Mouse (Mus musculus) forebrain, embryonic 10.5 days (tissue): ENCODE measurements around the gene Camkk1. TPM values are rescaled to one million over a fixed set of nuclear protein-coding genes. Genes with fewer than 3 reads are reported as not detected.
A peak's percentile ranks its signal among the peaks of the same experiment; 100 is the strongest.

Experiments
- DNase-seq: peaks from one replicate; pipeline ENCODE4 v3.0.0-alpha.2; 2017; ENCODE audit warnings: low spot score; ENCODE audit errors: extremely low spot score
- H3K27ac ChIP-seq: fragments of 300-500 bp; sonication (generic); 2 replicates; pipeline ENCODE4 v1.5.1; 2016; ENCODE audit warnings: mild to moderate bottlenecking
- H3K27me3 ChIP-seq: fragments of 300-500 bp; sonication (generic); 2 replicates; pipeline ENCODE4 v1.6.1; 2016; ENCODE audit warnings: mild to moderate bottlenecking; ENCODE audit not compliant: poor library complexity, severe bottlenecking
- H3K36me3 ChIP-seq: fragments of 300-500 bp; sonication (generic); replicated peaks from 2 replicates; pipeline ENCODE4 v1.6.1; 2016; ENCODE audit warnings: mild to moderate bottlenecking, moderate library complexity
- H3K4me1 ChIP-seq: fragments of 300-500 bp; sonication (generic); 2 replicates; pipeline ENCODE4 v1.6.1; 2016
- H3K4me3 ChIP-seq: fragments of 300-500 bp; sonication (generic); 2 replicates; pipeline ENCODE4 v1.5.1; 2016; ENCODE audit warnings: mild to moderate bottlenecking, moderate library complexity
- H3K9me3 ChIP-seq: fragments of 300-500 bp; sonication (generic); 2 replicates; pipeline ENCODE4 v1.6.1; 2016; ENCODE audit warnings: mild to moderate bottlenecking, moderate library complexity
- WGBS: fragments of 180-500 bp; shearing (Covaris S2); methylation state at CpG from one replicate; pipeline ENCODE4 v1.1.7; 2016; 5-methylcytosine and 5-hydroxymethylcytosine counted together
- polyA plus RNA-seq: library from polyadenylated mRNA; unstranded; fragments of >200 nt; fragmentation: Nextera tagmentation; extraction: Ambion mirVana; gene quantifications from 2 replicates; pipeline ENCODE4 v1.2.1, GENCODE M21; 2016

The Camkk1 gene
- polyA plus RNA-seq, 1 experiment from 2014 or later: 4.6 TPM

- Histone ChIP-seq H3K4me1 (no peaks in the 10 kb centered on the region), H3K4me3 (no peak overlapping the region), H3K9me3 (no peaks in the 10 kb centered on the region), H3K27ac (no peak overlapping the region), H3K27me3 (no peaks in the 10 kb centered on the region), H3K36me3 (peaks cover 94% of the 10 kb centered on the region)
- no peak for DNase-seq
- WGBS: 87% methylated on average over 3 of the region's 3 CpGs
Measured at GRCm38 (mm10) chr11:73080306-73080705, 61.5 kb downstream of the Camkk1 start.

DNA sequence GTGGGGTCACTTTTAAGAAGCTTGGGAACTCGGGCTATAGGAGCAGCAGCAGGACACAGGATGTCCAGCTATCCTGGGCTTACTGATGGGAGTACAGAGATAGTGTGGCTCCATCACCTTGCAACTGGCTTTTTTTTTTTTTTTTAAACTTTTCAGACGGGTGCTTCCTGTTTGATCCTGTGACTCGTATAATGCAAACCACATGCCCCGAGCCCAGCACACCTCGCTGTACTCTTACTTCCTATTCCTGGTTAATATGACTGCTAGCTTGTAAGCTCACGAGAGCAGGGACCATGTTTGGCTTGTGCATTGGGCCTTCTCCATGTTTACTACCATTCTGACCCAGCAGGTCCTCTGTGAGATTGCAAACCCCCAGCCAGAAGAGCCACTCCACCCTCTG is 65.5 kb downstream of the Camkk1 start:
- peaks cover 62% of the 10 kb centered on the region for H3K36me3 ChIP-seq
- no peak overlapping the region for H3K4me3 ChIP-seq
- no peaks in the 10 kb centered on the region for H3K27me3 ChIP-seq
- H3K4me1 ChIP-seq: peaks cover 12% of the 10 kb centered on the region
- WGBS: 72% methylated on average over 6 of the region's 6 CpGs
- H3K27ac ChIP-seq: no peak overlapping the region
- DNase-seq: no peak
- no peaks in the 10 kb centered on the region for H3K9me3 ChIP-seq

- Histone ChIP-seq H3K27ac (no peak overlapping the region), H3K36me3 (peaks cover 57% of the 10 kb centered on the region), H3K4me1 (peaks cover 12% of the 10 kb centered on the region), H3K27me3 (no peaks in the 10 kb centered on the region), H3K9me3 (no peaks in the 10 kb centered on the region), H3K4me3 (no peak overlapping the region)
- 92% methylated on average over 10 of the region's 10 CpGs for WGBS
- no peak for DNase-seq
Measured at GRCm38 (mm10) chr11:73084804-73085231, 66.0 kb downstream of the Camkk1 start.

- H3K4me3 ChIP-seq: no peak overlapping the region
- no peak for DNase-seq
- H3K27me3 ChIP-seq: no peaks in the 10 kb centered on the region
- H3K9me3 ChIP-seq: no peaks in the 10 kb centered on the region
- H3K4me1 ChIP-seq: peaks cover 12% of the 10 kb centered on the region
- peaks cover 51% of the 10 kb centered on the region for H3K36me3 ChIP-seq
- no peak overlapping the region for H3K27ac ChIP-seq
- WGBS: 82% methylated on average over 7 of the region's 7 CpGs
Measured at GRCm38 (mm10) chr11:73085391-73085790, 66.6 kb downstream of the Camkk1 start.

- H3K27me3 ChIP-seq: no peaks in the 10 kb centered on the region
- 71% methylated on average over 6 of the region's 6 CpGs for WGBS
- no peak overlapping the region for H3K4me3 ChIP-seq
- H3K4me1 ChIP-seq: peaks cover 12% of the 10 kb centered on the region
- H3K36me3 ChIP-seq: peaks cover 27% of the 10 kb centered on the region
- DNase-seq: no peak
- no peaks in the 10 kb centered on the region for H3K9me3 ChIP-seq
- H3K27ac ChIP-seq: peak overlapping the region; percentile 56
Measured at GRCm38 (mm10) chr11:73087700-73088480, 69.1 kb downstream of the Camkk1 start.

GRCm38 (mm10) chr11:73090283-73090682 is 71.5 kb downstream of the Camkk1 start, which contains the start of gene Itgae:
Gene Itgae, plus strand, starts transcription at chr11:73090583.
- Histone ChIP-seq H3K36me3 (peaks cover 8% of the 10 kb centered on the region), H3K4me3 (no peak within 1 kb of the TSS), H3K9me3 (no peaks in the 10 kb centered on the region), H3K27ac (no peak within 1 kb of the TSS), H3K27me3 (no peaks in the 10 kb centered on the region), H3K4me1 (peaks cover 12% of the 10 kb centered on the region)
- no peak for DNase-seq
- WGBS: 93% methylated on average over 4 of the region's 4 CpGs

DNA sequence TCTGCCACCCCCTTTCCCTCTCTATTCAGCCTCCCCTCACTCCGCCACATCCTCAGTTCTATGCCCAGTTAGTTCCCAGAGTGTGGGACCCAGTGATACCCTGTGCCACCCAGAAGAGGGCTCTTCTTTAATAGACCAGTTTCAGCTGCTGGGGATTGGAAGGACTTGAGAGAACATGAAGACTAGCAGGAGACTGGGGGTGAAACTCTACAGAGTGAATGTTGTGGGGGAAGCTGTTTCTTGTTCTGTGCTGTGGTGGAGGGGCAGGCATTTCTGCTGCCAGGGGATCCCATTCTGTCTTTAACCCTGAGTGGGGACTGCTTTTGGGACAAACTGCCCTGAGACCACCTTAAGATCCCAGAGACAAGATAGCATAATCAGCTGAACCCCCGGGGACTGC is 72.0 kb downstream of the Camkk1 start:
- Histone ChIP-seq H3K36me3 (peaks cover 5% of the 10 kb centered on the region; the same call in 1 of the 2 replicates), H3K9me3 (no peaks in the 10 kb centered on the region), H3K4me3 (no peak overlapping the region), H3K27ac (no peak overlapping the region), H3K27me3 (no peaks in the 10 kb centered on the region), H3K4me1 (peaks cover 12% of the 10 kb centered on the region)
- 87% methylated on average over 2 of the region's 2 CpGs for WGBS
- DNase-seq: no peak

Other genes with a start within 250 kb of the Camkk1 start
- 4.7 and 4.9 TPM in 2 replicates for gene Cyb5d2, start 222.9 kb upstream of the Camkk1 start, polyA plus RNA-seq
- 6.2 and 7.5 TPM in 2 replicates for gene Zzef1, start 222.8 kb upstream of the Camkk1 start, polyA plus RNA-seq
- 1.2 and 1.6 TPM in 2 replicates for gene Atp2a3, start 57.8 kb upstream of the Camkk1 start, polyA plus RNA-seq
- gene P2rx1, start 19.9 kb upstream of the Camkk1 start, polyA plus RNA-seq: 1.4 TPM in 2 replicates
- gene Ncbp3, start 28.8 kb downstream of the Camkk1 start, polyA plus RNA-seq: 12.1 and 13.9 TPM in 2 replicates
- 0.45 and 0.54 TPM in 2 replicates for gene Itgae, start 71.6 kb downstream of the Camkk1 start, polyA plus RNA-seq
- 25.3 and 28.6 TPM in 2 replicates for gene Haspin, start 119.3 kb downstream of the Camkk1 start, polyA plus RNA-seq
- gene P2rx5, start 141.4 kb downstream of the Camkk1 start, polyA plus RNA-seq: 0.10 and 0.24 TPM in 2 replicates
- gene Emc6, start 158.0 kb downstream of the Camkk1 start, polyA plus RNA-seq: 135 and 138 TPM in 2 replicates
- gene Tax1bp3, start 158.1 kb downstream of the Camkk1 start, polyA plus RNA-seq: 143 TPM in 2 replicates
- 14.8 and 16.1 TPM in 2 replicates for gene Ctns, start 180.0 kb downstream of the Camkk1 start, polyA plus RNA-seq
- gene Shpk, start 180.5 kb downstream of the Camkk1 start, polyA plus RNA-seq: 0.69 and 0.81 TPM in 2 replicates
- not detected in 2 replicates for gene Trpv1, start 215.3 kb downstream of the Camkk1 start, polyA plus RNA-seq
- 0.02 TPM in 1 of 2 replicates, not detected in the other for gene Trpv3, start 248.4 kb downstream of the Camkk1 start, polyA plus RNA-seq